Mouse (Mus musculus) cerebellum, adult 2 months (tissue): ENCODE results near the gene Lipe. TPM values are rescaled to one million over a fixed set of nuclear protein-coding genes. Genes with fewer than 3 reads are reported as not detected.

Source experiments
- DNase-seq, 2 experiments: peaks; one replicate each; pipeline ENCODE4 v3.0.0; 2021
- H3K27ac ChIP-seq: fragments of 200-500 bp; 2 replicates; pipeline ENCODE4 v1.5.1; 2012; ENCODE audit warnings: low read length, control low read depth, inconsistent platforms; ENCODE audit not compliant: insufficient read depth
- H3K27me3 ChIP-seq: fragments of 200-500 bp; 2 replicates; pipeline ENCODE4 v1.6.1; 2012; ENCODE audit warnings: inconsistent platforms, mild to moderate bottlenecking, low read length, moderate library complexity; ENCODE audit not compliant: control insufficient read depth, insufficient read depth
- H3K4me1 ChIP-seq: fragments of 200-500 bp; 2 replicates; pipeline ENCODE4 v1.6.1; 2011; ENCODE audit warnings: low read length; ENCODE audit not compliant: control insufficient read depth, insufficient read depth
- H3K4me3 ChIP-seq: fragments of 200-500 bp; replicated peaks from 2 replicates; pipeline ENCODE3; 2011; ENCODE audit warnings: mild to moderate bottlenecking, low read depth, low read length, control low read depth; ENCODE audit not compliant: insufficient read depth
- CTCF ChIP-seq: fragments of 200-500 bp; IDR thresholded peaks from 2 replicates; pipeline ENCODE4 v1.5.1; 2011; ENCODE audit warnings: low read depth, mild to moderate bottlenecking, control low read depth, low read length, moderate library complexity, borderline replicate concordance; ENCODE audit not compliant: insufficient read depth
- POLR2A ChIP-seq: fragments of 200-500 bp; IDR thresholded peaks from 2 replicates; pipeline ENCODE4 v1.6.1; 2011; ENCODE audit warnings: low read length, control low read depth, borderline replicate concordance; ENCODE audit not compliant: insufficient read depth
- WGBS: fragments of 180-500 bp; shearing (Covaris S2); methylation state at CpG from one replicate; pipeline ENCODE4 v1.1.7; 2018; 5-methylcytosine and 5-hydroxymethylcytosine counted together
- polyA plus RNA-seq: library from polyadenylated mRNA; depleted of rRNA; stranded (reverse); fragments of >200 nt; gene quantifications from 2 replicates; pipeline ENCODE4 v1.2.3, GENCODE M21; 2012; rRNA removed

Lipe gene
- polyA plus RNA-seq, result 12.1 and 12.3 TPM in 2 replicates

GRCm38 (mm10) chr7:25398610-25399009, at the start of gene Lipe:
Lipe (minus strand) TSS chr7:25398710.
- DNase-seq, result no peak
- H3K4me1 ChIP-seq, result peaks cover 8% of the 10 kb centered on the region
- no peak for TF ChIP-seq CTCF
- no peak for TF ChIP-seq POLR2A
- 94% methylated on average over 1 of the region's 1 CpGs for WGBS
- H3K27me3 ChIP-seq, result no peaks in the 10 kb centered on the region
- no peak within 1 kb of the TSS for H3K27ac ChIP-seq
- H3K4me3 ChIP-seq, result no peak within 1 kb of the TSS

- no peaks in the 10 kb centered on the region for H3K27me3 ChIP-seq
- WGBS, result 89% methylated on average over 6 of the region's 6 CpGs
- no peak for TF ChIP-seq POLR2A
- TF ChIP-seq CTCF, result no peak
- H3K4me3 ChIP-seq, result no peak overlapping the region
- H3K27ac ChIP-seq, result no peak overlapping the region
- no peaks in the 10 kb centered on the region for H3K4me1 ChIP-seq
- DNase-seq, result no peak
These were observed 42.3 kb upstream of the Lipe start for GRCm38 (mm10) chr7:25440816-25441153.

GRCm38 (mm10) chr7:25439978-25440815, 41.7 kb upstream of the Lipe start:
- WGBS, result 87% methylated on average over 9 of the region's 9 CpGs
- Histone ChIP-seq H3K27ac (no peak overlapping the region), H3K4me1 (no peaks in the 10 kb centered on the region), H3K4me3 (no peak overlapping the region), H3K27me3 (no peaks in the 10 kb centered on the region)
- no peak for TF ChIP-seq POLR2A
- no peak for TF ChIP-seq CTCF
- DNase-seq, result no peak

- TF ChIP-seq POLR2A (no peak), CTCF (no peak)
- DNase-seq, result no peak
- Histone ChIP-seq H3K4me1 (no peaks in the 10 kb centered on the region), H3K4me3 (no peak overlapping the region), H3K27ac (no peak overlapping the region), H3K27me3 (no peaks in the 10 kb centered on the region)
- 84% methylated on average over 8 of the region's 8 CpGs for WGBS
These were observed 40.8 kb upstream of the Lipe start for GRCm38 (mm10) chr7:25439124-25439822.

- TF ChIP-seq POLR2A, result no peak
- no peak for TF ChIP-seq CTCF
- Histone ChIP-seq H3K27ac (no peak overlapping the region), H3K27me3 (no peaks in the 10 kb centered on the region), H3K4me1 (no peaks in the 10 kb centered on the region), H3K4me3 (no peak overlapping the region)
- DNase-seq, result no peak
- 92% methylated on average over 2 of the region's 2 CpGs for WGBS
These were observed 38.2 kb upstream of the Lipe start for GRCm38 (mm10) chr7:25436704-25437103.

DNA sequence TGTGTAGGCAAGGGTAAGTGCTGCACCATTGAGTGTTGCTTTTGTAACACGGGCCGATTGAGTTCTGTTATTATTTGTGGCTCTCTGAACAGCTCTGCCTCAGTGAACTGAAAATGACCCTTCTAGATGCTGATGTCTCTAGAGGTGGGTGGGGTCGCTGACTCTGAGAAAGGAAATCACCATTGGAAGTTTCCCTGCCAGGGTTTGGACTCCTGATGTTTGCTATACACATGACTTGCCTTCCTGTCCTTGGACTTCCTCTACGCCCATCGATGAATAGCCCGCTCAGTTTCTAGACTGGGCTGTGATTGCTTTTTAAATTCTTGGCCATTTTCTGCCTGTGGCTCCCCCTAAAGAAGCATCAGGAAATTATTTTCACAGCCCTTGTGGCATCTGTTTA, 37.7 kb upstream of the Lipe start:
- TF ChIP-seq POLR2A (no peak), CTCF (no peak)
- H3K27me3 ChIP-seq, result no peaks in the 10 kb centered on the region
- WGBS, result 84% methylated on average over 6 of the region's 6 CpGs
- H3K27ac ChIP-seq, result no peak overlapping the region
- H3K4me3 ChIP-seq, result no peak overlapping the region
- H3K4me1 ChIP-seq, result no peaks in the 10 kb centered on the region
- no peak for DNase-seq

GRCm38 (mm10) chr7:25435546-25435851, 37.0 kb upstream of the Lipe start:
- 95% methylated on average over 2 of the region's 2 CpGs for WGBS
- Histone ChIP-seq H3K4me3 (no peak overlapping the region), H3K27ac (no peak overlapping the region), H3K27me3 (no peaks in the 10 kb centered on the region), H3K4me1 (no peaks in the 10 kb centered on the region)
- TF ChIP-seq POLR2A (no peak), CTCF (no peak)
- no peak for DNase-seq

GRCm38 (mm10) chr7:25434654-25435545, 36.4 kb upstream of the Lipe start:
- TF ChIP-seq POLR2A (no peak), CTCF (no peak)
- H3K4me1 ChIP-seq, result no peaks in the 10 kb centered on the region
- no peaks in the 10 kb centered on the region for H3K27me3 ChIP-seq
- H3K4me3 ChIP-seq, result no peak overlapping the region
- no peak for DNase-seq
- WGBS, result 81% methylated on average over 10 of the region's 10 CpGs
- no peak overlapping the region for H3K27ac ChIP-seq
